Mouse (Mus musculus): ENCODE measurements around the gene Olfr697.
"Not testable (repeated sequence)": the region's sequence is repeated elsewhere in the genome, so short reads cannot be mapped to it uniquely, and the experiment has no call there.

The Olfr697 gene

DNA sequence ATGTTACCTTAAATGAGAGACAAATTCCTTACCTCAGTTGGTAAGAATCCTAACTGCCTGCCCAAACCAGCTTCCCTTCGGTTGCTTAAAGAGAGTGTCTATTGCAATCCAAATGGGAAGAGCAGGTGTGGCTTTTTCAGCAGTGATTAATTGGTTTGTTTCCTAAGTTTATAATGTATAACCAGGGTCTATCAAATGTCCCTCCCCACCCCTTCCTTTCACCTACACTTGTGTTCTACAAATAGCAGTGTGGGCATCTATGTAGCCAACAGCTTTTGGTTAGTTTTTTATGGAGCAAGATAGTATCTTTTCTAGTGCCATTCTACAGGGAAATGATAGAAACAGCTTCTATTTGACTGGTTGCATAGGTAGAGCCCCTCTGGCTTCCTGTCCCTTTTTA is at the start of gene Olfr697:
Olfr697 (minus strand) TSS at position 101 of the 400 bp plus-strand sequence.
- DNase-seq (ENCODE audit: low read depth in 2 of 2, low spot score in 2 of 2) = no peak

GRCm38 (mm10) chr7:106788330-106788729 is 46.1 kb upstream of the Olfr697 start:
- DNase-seq (ENCODE audit: low read depth in 2 of 2, low spot score in 2 of 2) = no peak

- DNase-seq (ENCODE audit: low read depth in 2 of 2, low spot score in 2 of 2) = not testable (repeated sequence)
Observed at GRCm38 (mm10) chr7:106761008-106761407, 18.8 kb upstream of the Olfr697 start.

- DNase-seq (ENCODE audit: low read depth in 2 of 2, low spot score in 2 of 2) = no peak
Observed at GRCm38 (mm10) chr7:106758800-106759199, 16.6 kb upstream of the Olfr697 start.

- no peak for DNase-seq (ENCODE audit: low read depth in 2 of 2, low spot score in 2 of 2)
Observed at GRCm38 (mm10) chr7:106755297-106755696, 13.1 kb upstream of the Olfr697 start, which contains the start of gene Olfr698. TSS of gene Olfr698 (minus strand) at chr7:106755397.

GRCm38 (mm10) chr7:106745811-106746210 is 3.6 kb upstream of the Olfr697 start:
- DNase-seq (ENCODE audit: low read depth in 2 of 2, low spot score in 2 of 2) = no peak

DNA sequence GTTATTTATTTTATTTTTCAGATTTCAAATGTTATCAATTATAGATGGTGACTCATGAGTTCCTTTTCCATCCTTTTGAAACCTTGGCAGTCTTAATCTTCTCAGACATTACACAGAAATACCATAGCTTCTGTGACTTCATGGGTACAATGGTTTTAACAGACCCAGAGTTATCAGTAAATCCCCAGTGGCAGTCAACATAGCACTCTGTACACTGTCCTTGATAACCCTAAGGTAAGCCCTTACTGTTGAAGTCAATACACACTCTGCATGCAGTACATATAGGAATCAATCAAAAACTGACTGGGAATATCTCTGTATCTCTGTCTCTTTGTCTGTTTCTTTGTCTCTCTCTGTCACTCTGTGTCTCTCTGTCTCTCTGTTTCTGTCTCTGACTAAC is 5.2 kb downstream of the Olfr697 start:
- no peak for DNase-seq (ENCODE audit: low read depth in 2 of 2, low spot score in 2 of 2)

DNA sequence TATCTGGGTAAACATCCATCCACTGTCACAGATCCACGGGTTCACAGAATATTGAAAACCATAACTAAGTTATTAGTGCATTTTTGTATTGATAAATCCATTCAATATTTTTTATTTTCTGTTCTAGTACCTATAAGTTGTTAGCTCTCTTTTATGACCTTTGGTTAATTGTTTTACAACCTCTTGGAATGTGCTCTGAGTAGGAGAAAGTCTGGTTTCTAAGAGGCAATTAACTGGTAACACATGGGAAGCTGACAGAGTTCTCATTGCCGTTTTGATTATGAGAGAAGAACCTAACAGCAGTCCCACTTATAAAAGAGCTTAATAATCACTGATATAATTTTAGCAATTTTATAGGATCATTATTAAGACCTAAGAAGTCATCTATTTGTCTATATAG is 8.5 kb downstream of the Olfr697 start:
- no peak for DNase-seq (ENCODE audit: low read depth in 2 of 2, low spot score in 2 of 2)

GRCm38 (mm10) chr7:106725654-106726053 is 16.6 kb downstream of the Olfr697 start:
- not testable (repeated sequence) for DNase-seq (ENCODE audit: low read depth in 2 of 2, low spot score in 2 of 2)

- no peak for DNase-seq (ENCODE audit: low read depth in 2 of 2, low spot score in 2 of 2)
Observed at GRCm38 (mm10) chr7:106716296-106716695, 25.9 kb downstream of the Olfr697 start, which contains the start of gene Olfr695. TSS of gene Olfr695 (minus strand) at chr7:106716396.

- no peak for DNase-seq (ENCODE audit: low read depth in 2 of 2, low spot score in 2 of 2)
Observed at GRCm38 (mm10) chr7:106711463-106711862, 30.8 kb downstream of the Olfr697 start.

- not testable (repeated sequence) for DNase-seq (ENCODE audit: low read depth in 2 of 2, low spot score in 2 of 2)
Observed at GRCm38 (mm10) chr7:106707705-106708104, 34.5 kb downstream of the Olfr697 start.

DNA sequence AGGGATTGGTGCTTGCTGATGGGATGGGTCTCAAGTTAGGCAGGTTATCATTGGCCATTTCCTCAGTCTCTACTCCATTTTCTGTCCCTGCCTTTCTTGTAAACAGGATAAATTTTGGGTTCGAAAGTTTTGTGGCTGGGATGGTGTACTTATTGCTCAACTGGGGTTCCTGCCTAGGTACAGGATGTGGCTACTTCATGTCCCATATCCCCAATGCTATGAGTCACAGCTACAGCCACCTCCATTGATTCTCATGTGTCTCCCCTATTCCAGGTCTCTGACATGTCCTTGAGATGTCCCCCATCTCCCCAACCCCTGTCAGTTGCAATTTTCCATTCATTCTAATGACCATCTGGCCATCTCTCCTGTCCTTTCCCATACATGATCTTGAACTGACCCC is 45.4 kb downstream of the Olfr697 start:
- DNase-seq (ENCODE audit: low read depth in 2 of 2, low spot score in 2 of 2) = no peak

DNA sequence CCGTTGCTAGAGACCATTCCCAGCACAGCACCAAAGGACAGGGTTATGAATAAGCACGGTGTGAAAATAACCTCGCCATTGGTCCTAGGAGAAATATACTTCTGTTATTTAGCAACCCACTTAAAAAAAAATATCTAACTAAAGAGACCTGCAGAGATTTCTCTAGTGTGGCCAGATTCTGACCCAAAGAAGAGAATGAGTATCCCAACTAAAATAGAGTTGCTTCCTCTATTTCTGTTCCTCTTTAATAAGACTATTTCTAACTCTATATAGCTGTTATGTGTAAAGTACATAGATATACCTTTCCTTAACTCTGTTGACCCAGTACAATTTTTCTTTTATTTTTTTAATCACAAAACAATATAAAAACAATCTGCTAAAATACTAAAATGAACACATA is 49.3 kb downstream of the Olfr697 start:
- no peak for DNase-seq (ENCODE audit: low read depth in 2 of 2, low spot score in 2 of 2)

- no peak for DNase-seq (ENCODE audit: low read depth in 2 of 2, low spot score in 2 of 2)
Observed at GRCm38 (mm10) chr7:106691714-106692113, 50.5 kb downstream of the Olfr697 start, which contains the start of gene Olfr694. TSS of gene Olfr694 (minus strand) at chr7:106691814.
